Mouse (Mus musculus): Measurements from ENCODE around the gene Gm12216. TPM values are rescaled to one million over a fixed set of nuclear protein-coding genes. Genes with fewer than 3 reads are reported as not detected.
A peak's percentile ranks its signal among the peaks of the same experiment; 100 is the strongest.

Gene Gm12216
- polyA plus RNA-seq, 1 experiment: 28.7 TPM

DNA sequence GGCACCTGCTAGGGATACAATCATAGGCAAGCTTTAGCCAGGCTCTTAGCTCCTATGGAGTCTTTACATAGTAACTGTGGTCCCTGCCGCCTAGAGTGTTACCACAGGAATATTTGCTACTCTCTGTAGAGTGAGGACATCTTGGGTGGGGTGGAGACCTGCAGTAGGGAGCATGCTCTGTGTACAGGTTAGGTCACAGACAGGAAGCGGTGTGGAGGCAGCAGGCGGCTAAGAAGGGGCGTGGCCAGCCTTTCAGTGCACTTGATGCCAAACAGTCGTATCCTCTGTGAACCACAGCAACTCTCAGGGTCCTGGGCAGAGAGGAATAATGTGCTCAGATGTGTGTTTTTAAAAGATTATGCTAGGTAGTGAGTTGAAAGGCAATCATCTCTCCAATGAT is 7.3 kb downstream of the Gm12216 start:
- TF ChIP-seq CTCF (IDR thresholded peaks at IDR 0.05; ENCODE audit: insufficient read depth, low read length) (no peak), POLR2A (IDR thresholded peaks at IDR 0.05; ENCODE audit: borderline replicate concordance, extremely low read depth, low read depth, low read length) (no peak)
- 18% methylated on average over 5 of the region's 5 CpGs for WGBS
- H3K4me3 ChIP-seq (replicated peaks; ENCODE audit: extremely low read depth, low read depth, low read length): no peak overlapping the region
- H3K4me1 ChIP-seq (ENCODE audit: control insufficient read depth, insufficient read depth, low read length): peaks cover 37% of the 10 kb centered on the region
- no peak for DNase-seq

DNA sequence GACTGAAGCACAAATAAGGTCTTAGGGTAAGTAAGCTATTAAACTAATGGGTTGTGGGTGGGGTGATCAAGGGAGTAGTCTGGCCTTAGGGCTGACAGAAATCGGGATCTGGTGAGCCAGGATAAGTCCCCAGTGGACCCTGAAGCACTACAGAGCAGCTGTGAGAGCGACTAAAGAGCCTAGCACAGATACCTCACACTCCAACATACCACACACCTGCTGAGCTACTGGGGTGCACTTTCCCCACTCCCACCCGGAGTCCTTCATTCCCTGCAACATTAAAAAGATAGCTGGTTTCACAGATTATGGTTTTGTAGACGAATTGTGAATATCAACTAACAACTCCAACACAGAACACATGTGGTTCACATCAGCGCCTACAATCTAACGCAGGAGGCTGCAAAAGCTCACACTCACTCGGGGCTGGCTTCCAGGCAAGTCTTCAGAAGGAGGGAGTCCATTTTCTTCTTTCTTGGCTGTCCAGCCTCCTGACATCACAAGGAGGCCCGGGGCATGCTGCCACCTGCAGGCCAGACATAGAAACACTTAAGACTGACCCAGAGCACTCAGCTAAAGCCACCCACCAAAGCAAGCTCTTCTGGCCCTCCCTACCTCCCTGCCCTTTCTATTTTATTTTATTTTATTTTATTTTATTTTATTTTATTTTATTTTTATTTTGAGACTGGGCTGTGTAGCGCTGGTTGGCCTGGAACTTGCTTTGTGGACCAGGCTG is 9.3 kb downstream of the Gm12216 start:
- 33% methylated on average over 9 of the region's 9 CpGs for WGBS
- no peak overlapping the region for H3K4me3 ChIP-seq (replicated peaks; ENCODE audit: extremely low read depth, low read depth, low read length)
- peaks cover 39% of the 10 kb centered on the region for H3K4me1 ChIP-seq (ENCODE audit: control insufficient read depth, insufficient read depth, low read length)
- TF ChIP-seq CTCF (IDR thresholded peaks at IDR 0.05; ENCODE audit: insufficient read depth, low read length) (peak; percentile 84), POLR2A (IDR thresholded peaks at IDR 0.05; ENCODE audit: borderline replicate concordance, extremely low read depth, low read depth, low read length) (no peak)
- DNase-seq: peak; percentile 79

DNA sequence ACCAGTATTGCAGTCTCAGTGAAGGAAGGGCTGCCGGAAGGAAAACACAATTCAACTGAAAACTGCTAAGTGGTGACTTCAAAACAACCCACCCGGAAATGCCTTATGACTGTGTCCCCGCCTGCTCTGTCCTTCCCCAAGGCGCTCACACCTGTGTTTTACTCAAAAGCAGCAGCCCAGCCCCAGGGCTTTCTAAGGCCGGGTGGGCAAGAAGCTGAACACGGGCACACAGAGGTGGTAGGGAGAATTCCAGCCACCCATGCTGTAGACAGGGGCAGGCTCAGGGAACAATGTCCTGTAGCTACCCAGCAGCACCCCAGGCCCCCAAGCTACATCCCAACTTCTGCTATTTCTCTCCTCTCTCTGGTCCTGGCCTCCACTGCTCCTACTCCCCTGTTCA is 13.4 kb downstream of the Gm12216 start:
- no peak for TF ChIP-seq POLR2A (IDR thresholded peaks at IDR 0.05; ENCODE audit: borderline replicate concordance, extremely low read depth, low read depth, low read length)
- no peak for TF ChIP-seq CTCF (IDR thresholded peaks at IDR 0.05; ENCODE audit: insufficient read depth, low read length)
- peaks cover 11% of the 10 kb centered on the region for H3K4me1 ChIP-seq (ENCODE audit: control insufficient read depth, insufficient read depth, low read length)
- WGBS: 53% methylated on average over 6 of the region's 6 CpGs
- H3K4me3 ChIP-seq (replicated peaks; ENCODE audit: extremely low read depth, low read depth, low read length): no peak overlapping the region
- DNase-seq: no peak

DNA sequence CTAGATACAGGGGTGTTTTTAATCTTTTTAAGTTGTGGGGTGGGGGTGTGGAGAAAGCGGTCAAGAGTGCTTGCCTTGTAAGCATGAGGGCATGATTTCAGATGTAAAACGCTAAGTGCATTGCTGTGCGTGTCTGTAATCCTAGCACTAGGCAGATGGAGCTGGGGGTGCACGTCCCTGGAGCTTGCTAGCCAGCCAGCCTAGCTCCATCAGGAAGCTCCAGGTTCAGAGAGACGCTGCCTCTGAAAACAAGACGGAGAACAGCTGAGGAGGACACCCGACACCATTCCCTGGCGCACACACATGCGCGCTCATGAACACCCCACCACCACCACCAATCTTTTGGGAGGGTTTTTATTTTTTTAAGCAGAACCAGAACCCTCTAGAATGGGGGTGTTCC is 15.9 kb downstream of the Gm12216 start:
- 85% methylated on average over 10 of the region's 10 CpGs for WGBS
- no peak for DNase-seq
- Histone ChIP-seq H3K4me1 (ENCODE audit: control insufficient read depth, insufficient read depth, low read length) (peaks cover 10% of the 10 kb centered on the region; the same call in 1 of the 2 replicates), H3K4me3 (replicated peaks; ENCODE audit: extremely low read depth, low read depth, low read length) (no peak overlapping the region)
- TF ChIP-seq CTCF (IDR thresholded peaks at IDR 0.05; ENCODE audit: insufficient read depth, low read length) (no peak), POLR2A (IDR thresholded peaks at IDR 0.05; ENCODE audit: borderline replicate concordance, extremely low read depth, low read depth, low read length) (no peak)

DNA sequence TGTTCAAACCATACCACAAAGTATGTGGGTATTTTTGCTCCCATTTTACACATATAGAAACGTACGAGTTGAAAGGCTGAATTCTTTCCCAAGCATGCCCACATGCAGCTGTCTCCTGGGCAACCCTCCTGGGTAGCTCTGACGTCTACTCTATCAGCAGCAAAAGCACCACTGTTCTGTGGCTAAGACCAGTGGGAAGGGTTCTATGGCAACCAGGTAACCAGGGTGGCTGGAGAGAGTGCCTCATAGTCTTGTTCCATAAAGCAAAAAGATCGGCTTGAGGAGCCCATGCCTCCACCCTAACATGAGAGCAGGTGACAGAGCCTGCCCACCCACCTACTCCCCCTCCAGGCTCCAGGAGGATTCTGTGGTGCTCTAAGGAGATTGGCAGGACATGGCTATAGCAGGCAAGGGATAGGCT is 16.9 kb downstream of the Gm12216 start:
- no peak for DNase-seq
- TF ChIP-seq POLR2A (IDR thresholded peaks at IDR 0.05; ENCODE audit: borderline replicate concordance, extremely low read depth, low read depth, low read length): no peak
- no peak for TF ChIP-seq CTCF (IDR thresholded peaks at IDR 0.05; ENCODE audit: insufficient read depth, low read length)
- Histone ChIP-seq H3K4me3 (replicated peaks; ENCODE audit: extremely low read depth, low read depth, low read length) (no peak overlapping the region), H3K4me1 (ENCODE audit: control insufficient read depth, insufficient read depth, low read length) (peaks cover 10% of the 10 kb centered on the region; the same call in 1 of the 2 replicates)
- 70% methylated on average over 4 of the region's 4 CpGs for WGBS

DNA sequence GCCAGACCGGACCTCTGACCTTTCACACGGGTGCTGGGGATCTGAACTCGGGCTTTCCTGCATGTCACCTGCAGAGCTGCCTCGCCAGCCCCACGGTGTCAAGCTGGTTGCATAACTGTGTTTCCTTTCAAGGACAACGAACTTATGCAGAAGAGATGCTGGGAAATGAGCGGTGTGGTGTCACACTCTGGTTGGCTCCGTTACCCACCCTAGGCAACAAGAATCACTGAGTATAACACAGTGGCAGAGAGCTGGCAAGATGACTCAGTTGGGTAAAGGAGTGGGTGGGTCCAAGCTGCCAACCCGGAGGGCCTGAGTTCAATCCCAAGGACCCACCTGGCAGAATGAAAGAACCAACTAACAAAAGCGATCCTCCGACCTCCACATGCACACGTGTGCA is 17.5 kb downstream of the Gm12216 start:
- no peak for TF ChIP-seq POLR2A (IDR thresholded peaks at IDR 0.05; ENCODE audit: borderline replicate concordance, extremely low read depth, low read depth, low read length)
- no peak for TF ChIP-seq CTCF (IDR thresholded peaks at IDR 0.05; ENCODE audit: insufficient read depth, low read length)
- WGBS: 80% methylated on average over 12 of the region's 12 CpGs
- Histone ChIP-seq H3K4me3 (replicated peaks; ENCODE audit: extremely low read depth, low read depth, low read length) (no peak overlapping the region), H3K4me1 (ENCODE audit: control insufficient read depth, insufficient read depth, low read length) (peaks cover 10% of the 10 kb centered on the region; the same call in 1 of the 2 replicates)
- DNase-seq: no peak

DNA sequence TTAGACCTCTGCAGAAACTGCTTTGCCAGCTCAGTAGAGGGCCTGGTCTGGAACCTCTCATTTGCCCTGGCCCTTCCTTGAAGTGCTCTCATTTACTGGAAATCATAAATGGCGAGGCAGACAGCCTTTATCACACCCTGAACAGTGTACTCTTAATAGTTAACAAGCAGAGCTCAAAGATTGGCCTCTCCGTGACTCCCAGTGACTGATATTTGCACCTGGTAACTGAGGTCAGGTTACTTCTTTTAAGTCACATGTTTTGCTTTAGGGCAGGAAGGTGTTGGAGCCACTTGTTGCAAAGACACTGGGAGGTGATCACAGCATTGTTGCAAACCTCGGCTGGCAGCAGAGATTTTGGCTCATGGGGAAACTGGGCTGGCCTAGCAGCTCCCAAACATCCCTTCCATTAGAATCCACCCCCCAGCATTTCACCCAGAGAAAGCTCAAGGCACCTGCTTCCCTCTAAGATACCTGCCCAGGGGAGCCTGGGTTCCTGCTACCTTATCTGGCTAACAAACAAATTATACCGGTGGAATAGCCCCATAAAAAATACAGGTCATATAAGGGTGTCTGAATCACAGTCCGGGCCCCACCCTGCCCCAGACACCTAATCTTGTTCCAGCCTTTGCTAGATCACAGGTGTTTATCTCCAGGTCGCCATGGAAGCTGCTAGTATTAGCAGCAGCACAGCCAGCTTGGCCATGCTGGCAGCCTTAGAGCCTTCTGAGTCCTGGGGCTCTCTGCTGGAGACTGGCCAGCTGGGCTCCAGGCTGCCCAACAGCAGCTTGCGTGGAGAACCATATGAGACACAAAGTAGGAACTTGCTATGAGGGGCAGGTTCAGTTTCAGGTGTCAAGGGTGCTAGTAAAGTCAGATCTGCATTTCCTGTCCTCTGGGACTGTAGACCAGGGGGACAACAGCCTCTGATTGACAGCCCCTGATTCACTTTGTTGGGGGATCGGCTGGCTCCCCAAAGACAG is 19.1 kb downstream of the Gm12216 start:
- H3K4me3 ChIP-seq (replicated peaks; ENCODE audit: extremely low read depth, low read depth, low read length): no peak overlapping the region
- WGBS: 57% methylated on average over 8 of the region's 8 CpGs
- H3K4me1 ChIP-seq (ENCODE audit: control insufficient read depth, insufficient read depth, low read length): 0 out of 2 replicates have a peak, but pooled peaks cover 8% of the 10 kb centered on the region
- DNase-seq: no peak
- TF ChIP-seq CTCF (IDR thresholded peaks at IDR 0.05; ENCODE audit: insufficient read depth, low read length): no peak
- no peak for TF ChIP-seq POLR2A (IDR thresholded peaks at IDR 0.05; ENCODE audit: borderline replicate concordance, extremely low read depth, low read depth, low read length)

DNA sequence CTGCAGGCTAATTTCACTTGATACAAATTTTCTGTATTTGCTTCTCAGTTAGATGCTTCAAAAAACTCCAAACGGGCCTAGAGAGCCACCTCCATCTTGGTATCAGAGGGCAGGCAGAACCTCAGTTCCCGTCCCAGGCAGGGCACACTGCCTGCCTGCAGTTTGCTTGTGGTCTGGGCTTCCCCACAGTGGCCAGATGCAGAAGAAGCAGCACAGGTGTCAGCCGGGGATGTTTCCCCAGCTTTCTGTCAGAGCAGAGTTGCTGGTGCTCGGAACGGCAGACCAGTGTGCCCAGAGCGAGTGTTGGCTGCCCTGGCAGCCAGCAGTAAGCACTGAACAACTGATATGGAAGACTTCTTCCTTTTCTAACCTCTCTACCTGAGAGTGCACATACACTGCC is 19.9 kb downstream of the Gm12216 start:
- TF ChIP-seq CTCF (IDR thresholded peaks at IDR 0.05; ENCODE audit: insufficient read depth, low read length) (no peak), POLR2A (IDR thresholded peaks at IDR 0.05; ENCODE audit: borderline replicate concordance, extremely low read depth, low read depth, low read length) (no peak)
- Histone ChIP-seq H3K4me3 (replicated peaks; ENCODE audit: extremely low read depth, low read depth, low read length) (no peak overlapping the region), H3K4me1 (ENCODE audit: control insufficient read depth, insufficient read depth, low read length) (0 out of 2 replicates have a peak, but pooled peaks cover 8% of the 10 kb centered on the region)
- no peak for DNase-seq
- 79% methylated on average over 6 of the region's 6 CpGs for WGBS

DNA sequence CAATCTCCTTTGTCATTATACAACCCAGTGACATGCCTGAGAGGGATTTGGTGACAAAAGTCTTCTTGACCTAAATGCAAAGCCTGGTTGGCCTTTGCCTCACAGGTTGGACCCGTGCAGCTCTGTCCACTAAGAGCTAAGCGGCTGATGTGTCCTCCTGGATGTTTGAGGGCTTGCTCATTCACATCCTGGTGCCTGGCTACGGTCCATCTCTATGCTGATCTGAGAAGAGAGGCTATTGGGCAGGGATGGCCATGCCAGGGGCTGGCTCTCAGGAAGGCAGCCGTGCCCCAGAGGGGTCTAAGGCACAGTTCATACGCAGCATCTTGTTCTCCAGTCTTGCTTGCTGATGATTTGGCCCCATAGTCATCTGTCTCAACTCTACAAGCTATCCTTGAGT is 21.3 kb downstream of the Gm12216 start:
- Histone ChIP-seq H3K4me3 (replicated peaks; ENCODE audit: extremely low read depth, low read depth, low read length) (no peak overlapping the region), H3K4me1 (ENCODE audit: control insufficient read depth, insufficient read depth, low read length) (0 out of 2 replicates have a peak, but pooled peaks cover 8% of the 10 kb centered on the region)
- DNase-seq: no peak
- WGBS: 74% methylated on average over 5 of the region's 5 CpGs
- TF ChIP-seq POLR2A (IDR thresholded peaks at IDR 0.05; ENCODE audit: borderline replicate concordance, extremely low read depth, low read depth, low read length) (no peak), CTCF (IDR thresholded peaks at IDR 0.05; ENCODE audit: insufficient read depth, low read length) (no peak)
